Mouse (Mus musculus): ENCODE data around the gene Zmiz2. TPM values are rescaled to one million over a fixed set of nuclear protein-coding genes. Genes with fewer than 3 reads are reported as not detected.

Zmiz2 gene
- total and polyA plus RNA-seq, 3 experiments = 12.3 to 90.3 (median 35.5) TPM

DNA sequence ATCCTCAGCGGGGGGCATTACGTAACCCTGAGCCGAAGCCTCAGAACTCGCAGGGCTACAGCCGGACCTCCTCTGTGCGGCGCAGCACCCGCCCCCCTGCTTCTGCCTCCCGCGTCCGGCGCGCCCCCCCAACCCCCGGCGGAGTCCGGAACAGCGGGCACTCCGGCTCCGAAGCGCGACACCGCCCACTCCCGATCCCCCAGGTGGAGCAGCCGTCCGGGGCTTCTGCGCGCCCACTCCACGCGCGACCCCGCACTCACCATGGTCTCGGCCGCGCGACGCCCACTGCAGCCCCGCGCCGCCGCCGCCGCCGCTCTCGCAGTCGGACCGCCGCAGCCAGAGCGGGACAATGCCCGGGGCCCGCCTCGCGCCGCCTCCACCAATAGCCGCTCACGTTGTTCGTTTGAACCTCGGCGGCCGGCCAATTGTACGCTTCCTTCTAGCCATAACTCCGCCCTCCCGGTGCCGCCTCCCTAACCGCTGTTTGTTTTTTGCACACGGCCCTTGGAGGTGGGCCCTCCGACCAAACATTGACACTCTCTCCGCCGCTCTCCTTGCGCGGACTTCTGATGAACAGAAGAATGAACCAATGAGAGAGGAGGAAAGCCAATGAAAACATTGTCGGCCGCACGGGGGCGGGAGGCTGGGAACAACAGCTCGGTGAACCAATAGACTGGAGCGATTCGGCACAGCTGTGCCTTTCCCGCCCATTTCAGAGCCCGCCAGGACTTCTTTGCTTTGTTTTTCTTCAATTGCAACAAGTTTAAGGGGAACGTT, 55.4 kb downstream of the Zmiz2 start, which contains the start of gene H2afv:
H2afv (minus strand) TSS at position 367 of the 777 bp plus-strand sequence.
- no peaks in the 10 kb centered on the region for H3K27me3 ChIP-seq (ENCODE audit: control insufficient read depth in 1 of 2, insufficient read depth in 2 of 2, low read length in 2 of 2)
- peak; percentile 100 for DNase-seq (ENCODE audit: low read depth, low spot score)
- H3K4me1 ChIP-seq (ENCODE audit: control insufficient read depth in 1 of 2, insufficient read depth in 2 of 2, low read length in 2 of 2) = peaks cover 5 to 7% of the 10 kb centered on the region in 2 experiments; a peak in 2 of 4 replicates

DNA sequence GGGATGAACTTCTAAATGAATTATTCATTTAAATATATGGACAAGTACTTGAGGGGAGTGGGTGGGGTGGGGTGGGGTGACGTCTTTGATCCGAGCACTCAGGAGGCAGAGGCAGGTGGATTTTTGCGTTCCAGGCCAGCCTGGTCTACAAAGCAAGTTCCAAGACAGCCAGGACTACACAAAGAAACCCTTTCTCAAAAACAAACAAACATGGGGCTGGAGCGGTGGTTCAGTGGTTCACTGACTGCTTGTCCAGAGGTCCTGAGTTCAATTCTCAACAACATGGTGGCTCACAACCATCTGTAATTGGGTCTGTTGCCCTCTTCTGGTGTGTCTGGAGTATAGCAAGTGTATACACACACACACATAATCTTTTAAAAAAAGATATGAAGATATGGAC, 56.6 kb downstream of the Zmiz2 start:
- Histone ChIP-seq H3K27me3 (ENCODE audit: control insufficient read depth in 1 of 2, insufficient read depth in 2 of 2, low read length in 2 of 2) (no peaks in the 10 kb centered on the region), H3K4me3 (ENCODE audit: control insufficient read depth in 1 of 2, insufficient read depth in 1 of 2, low read depth in 2 of 2, low read length in 2 of 2) (peak overlapping the region in 1 of 2 experiments; percentile 39; a peak in 2 of 4 replicates), H3K36me3 (ENCODE audit: control insufficient read depth in 1 of 2, insufficient read depth in 2 of 2, low read length in 2 of 2) (peaks cover 4 to 11% of the 10 kb centered on the region in 2 experiments), H3K4me1 (ENCODE audit: control insufficient read depth in 1 of 2, insufficient read depth in 2 of 2, low read length in 2 of 2) (peaks cover 5 to 7% of the 10 kb centered on the region in 2 experiments; a peak in 2 of 4 replicates), H3K9ac (ENCODE audit: control insufficient read depth, low read depth, low read length, poor library complexity, severe bottlenecking) (peak overlapping the region; percentile 65; the same call in 1 of the 2 replicates), H3K79me2 (ENCODE audit: control insufficient read depth, insufficient read depth, low read length, poor library complexity) (peaks cover 2% of the 10 kb centered on the region), H3K9me3 (replicated peaks; ENCODE audit: insufficient read depth, low read length) (no peaks in the 10 kb centered on the region), H3K27ac (ENCODE audit: control insufficient read depth, low read depth, low read length) (no peak overlapping the region; the same call in 1 of the 2 replicates)
- DNase-seq (ENCODE audit: low read depth, low spot score) = peak; percentile 28
- TF ChIP-seq TCF12 (IDR thresholded peaks at IDR 0.05; ENCODE audit: low read depth, low read length) (0 out of 2 replicates have a peak, but pooled peaks have one; percentile 12), KAT2A (conservative IDR thresholded peaks at IDR 0.05; ENCODE audit: low read depth, low read length) (no peak), CTCF (IDR thresholded peaks at IDR 0.05 in 2 of 3, conservative IDR thresholded peaks at IDR 0.05 in 1 of 3; ENCODE audit: control insufficient read depth in 1 of 3, insufficient read depth in 1 of 3, low read depth in 2 of 3, low read length in 3 of 3, poor library complexity in 1 of 3, severe bottlenecking in 1 of 3) (peak in 1 of 3 experiments; percentile 26; a peak in 2 of 6 replicates), MXI1 (IDR thresholded peaks at IDR 0.05; ENCODE audit: low read depth, low read length) (no peak), NRF1 (IDR thresholded peaks at IDR 0.05; ENCODE audit: insufficient read depth, low read depth, low read length, poor library complexity, severe bottlenecking) (no peak), ETS1 (IDR thresholded peaks at IDR 0.05; ENCODE audit: low read depth, low read length) (no peak)

More for the DNA sequence above, 55.4 kb downstream of the Zmiz2 start, which contains the start of gene H2afv:
- peak within 1 kb of the TSS; percentile 78 to 91 for H3K4me3 ChIP-seq (ENCODE audit: control insufficient read depth in 1 of 2, insufficient read depth in 1 of 2, low read depth in 2 of 2, low read length in 2 of 2)
- peaks cover 4 to 11% of the 10 kb centered on the region in 2 experiments for H3K36me3 ChIP-seq (ENCODE audit: control insufficient read depth in 1 of 2, insufficient read depth in 2 of 2, low read length in 2 of 2)
- peak within 1 kb of the TSS; percentile 76 for H3K27ac ChIP-seq (ENCODE audit: control insufficient read depth, low read depth, low read length)
- peak within 1 kb of the TSS; percentile 91 for H3K9ac ChIP-seq (ENCODE audit: control insufficient read depth, low read depth, low read length, poor library complexity, severe bottlenecking)
- peaks cover 2% of the 10 kb centered on the region for H3K79me2 ChIP-seq (ENCODE audit: control insufficient read depth, insufficient read depth, low read length, poor library complexity)
- TF ChIP-seq POLR2AphosphoS2 (IDR thresholded peaks at IDR 0.05; ENCODE audit: low read length) = no peak
- TF ChIP-seq KAT2A (conservative IDR thresholded peaks at IDR 0.05; ENCODE audit: low read depth, low read length) = peak; percentile 47
- no peak for TF ChIP-seq RCOR1 (IDR thresholded peaks at IDR 0.05; ENCODE audit: low read depth, low read length)
- TF ChIP-seq ZMIZ1 (IDR thresholded peaks at IDR 0.05; ENCODE audit: low read depth, low read length) = peak; percentile 67; the same call in 1 of the 2 replicates
- TF ChIP-seq GABPA (IDR thresholded peaks at IDR 0.05; ENCODE audit: low read depth, low read length) = no peak
- peak; percentile 80 for TF ChIP-seq HCFC1 (IDR thresholded peaks at IDR 0.05; ENCODE audit: low read depth, low read length)
- peak in 1 of 3 experiments; percentile 3; a peak in 1 of 6 replicates for TF ChIP-seq CTCF (IDR thresholded peaks at IDR 0.05 in 2 of 3, conservative IDR thresholded peaks at IDR 0.05 in 1 of 3; ENCODE audit: control insufficient read depth in 1 of 3, insufficient read depth in 1 of 3, low read depth in 2 of 3, low read length in 3 of 3, poor library complexity in 1 of 3, severe bottlenecking in 1 of 3)
- TF ChIP-seq MYB (IDR thresholded peaks at IDR 0.05; ENCODE audit: low read depth, low read length) = peak; percentile 55; the same call in 1 of the 2 replicates
- TF ChIP-seq CHD2 (IDR thresholded peaks at IDR 0.05; ENCODE audit: low read length) = peak; percentile 39; the same call in 1 of the 2 replicates
- TF ChIP-seq TBP (IDR thresholded peaks at IDR 0.05; ENCODE audit: low read depth, low read length) = peak; percentile 74
- TF ChIP-seq ELF1 (IDR thresholded peaks at IDR 0.05; ENCODE audit: low read depth, low read length) = peak; percentile 36; the same call in 1 of the 2 replicates
- no peak for TF ChIP-seq BHLHE40 (IDR thresholded peaks at IDR 0.05; ENCODE audit: borderline replicate concordance, low read depth, low read length)
- peak; percentile 63 for TF ChIP-seq MXI1 (IDR thresholded peaks at IDR 0.05; ENCODE audit: low read depth, low read length)
- peak; percentile 62 for TF ChIP-seq NELFE (IDR thresholded peaks at IDR 0.05; ENCODE audit: low read depth, low read length)
- no peak for TF ChIP-seq USF2 (IDR thresholded peaks at IDR 0.05; ENCODE audit: borderline replicate concordance in 1 of 2, insufficient read depth in 1 of 2, low read depth in 1 of 2, low read length in 2 of 2)
- TF ChIP-seq ETS1 (IDR thresholded peaks at IDR 0.05; ENCODE audit: low read depth, low read length) = peak; percentile 69; the same call in 1 of the 2 replicates
- TF ChIP-seq ZKSCAN1 (IDR thresholded peaks at IDR 0.05; ENCODE audit: low read depth, low read length) = no peak
- TF ChIP-seq POLR2A (IDR thresholded peaks at IDR 0.05; ENCODE audit: control insufficient read depth in 1 of 2, insufficient read depth in 1 of 2, low read depth in 1 of 2, low read length in 2 of 2, poor library complexity in 1 of 2) = peak; percentile 27 to 80; a peak in 3 of 4 replicates
- peak; percentile 88; the same call in 1 of the 2 replicates for TF ChIP-seq MAZ (IDR thresholded peaks at IDR 0.05; ENCODE audit: low read depth, low read length)
- peak; percentile 100 for TF ChIP-seq SIN3A (IDR thresholded peaks at IDR 0.05; ENCODE audit: low read length)
- peak; percentile 86 for TF ChIP-seq MAX (IDR thresholded peaks at IDR 0.05; ENCODE audit: low read length)
- TF ChIP-seq E2F4 (IDR thresholded peaks at IDR 0.05; ENCODE audit: borderline replicate concordance, low read depth, low read length) = peak; percentile 98
- 0 out of 2 replicates have a peak, but pooled peaks have one; percentile 25 for TF ChIP-seq UBTF (IDR thresholded peaks at IDR 0.05; ENCODE audit: borderline replicate concordance, insufficient read depth, low read depth, low read length)
- TF ChIP-seq RAD21 (IDR thresholded peaks at IDR 0.05; ENCODE audit: low read depth, low read length) = no peak
- TF ChIP-seq USF1 (IDR thresholded peaks at IDR 0.05; ENCODE audit: low read depth, low read length) = 0 out of 2 replicates have a peak, but pooled peaks have one; percentile 5
- H3K9me3 ChIP-seq (replicated peaks; ENCODE audit: insufficient read depth, low read length) = no peaks in the 10 kb centered on the region

Measured in MEL (cell line).